Mouse (Mus musculus) urinary bladder, postnatal 0 days (tissue): ENCODE results near the gene Lzic. TPM values are rescaled to one million over a fixed set of nuclear protein-coding genes. Genes with fewer than 3 reads are reported as not detected.

Experiments used
- microRNA-seq: library from miRNA; unstranded; fragments of <30 nt; microRNA quantifications from one replicate; pipeline ENCODE4, GENCODE M21; 2016
- polyA plus RNA-seq: library from polyadenylated mRNA; unstranded; fragments of >200 nt; fragmentation: Nextera tagmentation; extraction: Ambion mirVana; gene quantifications from 2 replicates; pipeline ENCODE4 v1.2.1, GENCODE M21; 2015

The Lzic gene
- 26.0 and 28.8 TPM in 2 replicates for polyA plus RNA-seq

DNA sequence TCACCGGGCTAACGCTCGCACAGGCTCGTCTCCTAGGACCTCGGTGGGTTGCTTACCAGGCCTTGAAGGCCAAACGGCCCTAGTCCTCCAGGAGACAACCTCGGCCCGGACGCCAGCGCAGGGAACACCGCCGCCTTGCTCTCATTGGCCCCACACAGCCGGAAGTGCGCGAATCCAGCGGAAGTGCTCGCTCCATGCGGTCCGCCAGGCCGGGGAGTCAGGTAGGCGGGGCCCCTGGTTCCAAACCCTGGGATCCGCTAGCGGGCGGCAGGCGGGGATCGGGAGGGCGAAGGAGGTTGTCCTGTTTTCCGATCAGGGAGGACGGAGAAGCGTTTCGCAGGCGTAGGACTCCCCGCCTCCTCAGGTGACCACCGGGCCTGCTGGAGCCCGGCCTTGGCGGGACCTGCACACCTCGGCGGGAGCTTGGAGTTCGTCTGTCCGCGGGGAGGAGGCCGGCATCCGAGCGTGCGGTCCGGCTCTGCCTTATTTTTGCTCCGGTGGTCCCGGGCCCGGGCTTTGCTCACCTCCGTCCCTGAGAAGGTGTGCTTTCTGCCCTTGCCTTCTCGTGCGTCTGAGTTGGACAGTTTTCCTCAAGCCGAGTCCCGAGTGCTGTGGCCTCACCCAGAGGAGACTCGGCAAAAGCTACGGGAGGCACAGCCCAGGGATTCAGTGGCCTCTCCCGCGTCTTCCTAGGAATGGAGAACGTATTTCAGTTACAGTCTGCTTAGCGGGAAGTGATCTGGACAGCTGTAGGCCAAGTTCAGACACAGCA is at the start of gene Lzic, which contains the start of gene Nmnat1:
Gene Lzic, plus strand, starts transcription at position 177 of the 772 bp plus-strand sequence.
Gene Nmnat1, minus strand, starts transcription at position 150 of the 772 bp plus-strand sequence.

DNA sequence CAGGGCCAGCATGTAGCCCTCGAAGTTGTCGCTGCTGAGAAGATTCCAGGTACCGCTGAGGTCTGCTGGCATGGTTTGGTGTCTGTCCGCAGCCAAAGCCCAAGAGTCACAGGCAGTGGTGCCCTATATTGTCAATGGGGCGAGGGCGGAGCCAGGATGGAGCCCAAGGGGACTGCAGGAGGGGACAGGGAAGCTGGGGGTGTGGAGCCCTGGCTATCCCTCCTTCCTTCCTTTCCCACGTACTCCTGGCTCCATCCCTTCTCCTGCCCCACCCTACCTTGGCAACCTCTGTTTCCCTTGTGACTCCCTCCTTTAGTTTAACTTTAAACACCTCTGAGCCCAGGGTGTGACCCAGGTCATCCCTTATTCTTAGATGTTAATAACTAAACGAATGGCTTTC is 30.1 kb upstream of the Lzic start, which contains the start of gene Rbp7:
Gene Rbp7, minus strand, starts transcription at position 100 of the 400 bp plus-strand sequence.

DNA sequence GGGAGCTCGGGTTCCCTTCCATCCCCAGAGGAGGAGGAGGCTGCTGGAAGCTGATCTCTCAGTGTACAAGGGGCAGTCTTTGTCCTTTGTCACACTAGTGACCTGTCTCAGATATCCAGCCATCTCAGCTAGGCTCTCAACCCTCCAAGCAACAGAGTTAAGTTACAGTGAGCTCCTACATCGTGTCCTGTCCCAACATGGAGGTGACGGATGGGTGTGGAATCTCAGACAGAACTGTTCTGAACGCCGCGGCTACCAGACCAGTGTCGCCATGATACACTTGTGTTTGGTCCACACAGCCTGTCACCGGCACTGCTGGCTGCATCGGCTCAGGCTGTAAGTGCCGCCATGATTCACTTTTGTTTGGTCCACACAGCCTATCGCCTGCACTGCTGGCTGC is 8.0 kb upstream of the Lzic start, which contains the start of gene Tmem274:
Gene Tmem274, plus strand, starts transcription at position 301 of the 400 bp plus-strand sequence.

DNA sequence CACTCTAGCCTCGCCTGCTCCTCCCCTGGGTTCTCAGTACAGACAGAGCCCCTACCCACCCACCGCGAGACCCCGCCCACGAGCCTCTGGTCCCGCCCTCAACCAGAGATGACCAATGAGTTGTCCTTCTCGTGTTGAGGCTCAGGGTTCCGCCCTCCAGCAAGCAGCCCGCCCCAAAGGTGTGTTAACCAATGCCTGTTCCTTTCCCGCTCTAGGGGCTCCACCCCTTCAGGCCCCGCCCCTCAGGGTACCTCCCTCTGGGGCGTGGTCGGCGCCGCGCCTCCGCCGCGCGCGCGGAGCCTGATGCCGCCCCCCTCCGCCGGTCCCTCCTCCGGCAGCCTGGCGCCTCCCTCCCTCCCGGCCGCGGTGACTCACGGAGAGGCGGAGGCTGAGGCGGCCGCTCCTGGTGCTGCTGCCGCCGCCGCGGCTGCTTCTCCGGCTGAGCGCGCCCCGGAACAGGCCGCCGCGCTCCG is 32.9 kb downstream of the Lzic start, which contains the start of gene Ctnnbip1:
Gene Ctnnbip1, plus strand, starts transcription at position 369 of the 473 bp plus-strand sequence.

Small RNA genes lying within 50 kb of the gene (microRNA-seq; reads per million reads assigned to microRNA genes)
- 0.93 reads per million for gene Mir5616

Other genes starting within 250 kb of the Lzic start
- 18.1 and 24.7 TPM in 2 replicates for gene Kif1b, start 177.5 kb upstream of the Lzic start, polyA plus RNA-seq
- gene Ube4b, start 58.5 kb upstream of the Lzic start, polyA plus RNA-seq: 19.8 and 20.5 TPM in 2 replicates
- 0.51 and 1.5 TPM in 2 replicates for gene Rbp7, start 30.3 kb upstream of the Lzic start, polyA plus RNA-seq
- gene Tmem274, start 7.9 kb upstream of the Lzic start, polyA plus RNA-seq: not detected in 2 replicates
- gene Nmnat1, start within 50 bp of the Lzic start, polyA plus RNA-seq: 9.2 and 9.7 TPM in 2 replicates
- gene Ctnnbip1, start 33.0 kb downstream of the Lzic start, polyA plus RNA-seq: 28.6 and 34.1 TPM in 2 replicates
- gene Clstn1, start 101.2 kb downstream of the Lzic start, polyA plus RNA-seq: 28.8 and 32.3 TPM in 2 replicates
- gene Pik3cd, start 217.3 kb downstream of the Lzic start, polyA plus RNA-seq: 5.0 and 5.1 TPM in 2 replicates